Mouse (Mus musculus) forebrain, embryonic 11.5 days (tissue): Measurements from ENCODE around the gene Pygb. TPM values are rescaled to one million over a fixed set of nuclear protein-coding genes. Genes with fewer than 3 reads are reported as not detected.

ENCODE experiments used
- polyA plus RNA-seq: library from polyadenylated mRNA; unstranded; fragments of >200 nt; fragmentation: Nextera tagmentation; extraction: Ambion mirVana; gene quantifications from 2 replicates; pipeline ENCODE4 v1.2.1, GENCODE M21; 2014

The Pygb gene
- polyA plus RNA-seq, 1 experiment from 2014 or later: 55.6 TPM

Other genes with a start within 250 kb of the Pygb start
- gene Cst7, start 216.3 kb upstream of the Pygb start, polyA plus RNA-seq: 0.91 TPM in 1 of 2 replicates, not detected in the other
- gene Apmap, start 178.2 kb upstream of the Pygb start, polyA plus RNA-seq: 38.4 and 38.9 TPM in 2 replicates
- 46.6 and 46.8 TPM in 2 replicates for gene Acss1, start 118.2 kb upstream of the Pygb start, polyA plus RNA-seq
- gene Vsx1, start 97.4 kb upstream of the Pygb start, polyA plus RNA-seq: 0.08 TPM in 1 of 2 replicates, not detected in the other
- gene Entpd6, start 37.7 kb upstream of the Pygb start, polyA plus RNA-seq: 27.0 and 28.8 TPM in 2 replicates
- gene Abhd12, start 118.0 kb downstream of the Pygb start, polyA plus RNA-seq: 54.2 and 57.9 TPM in 2 replicates
- gene Gins1, start 118.7 kb downstream of the Pygb start, polyA plus RNA-seq: 80.7 and 84.0 TPM in 2 replicates